Mouse (Mus musculus): Measurements from ENCODE around the gene Prdm16. TPM values are rescaled to one million over a fixed set of nuclear protein-coding genes. Genes with fewer than 3 reads are reported as not detected.

Prdm16 gene
- polyA plus RNA-seq, 1 experiment: 6.2 TPM

GRCm38 (mm10) chr4:154390333-154391080 lies 246.2 kb downstream of the Prdm16 start:
- DNase-seq (ENCODE audit: low spot score): no peak

GRCm38 (mm10) chr4:154389641-154390040 lies 247.0 kb downstream of the Prdm16 start:
- DNase-seq (ENCODE audit: low spot score): no peak

DNA sequence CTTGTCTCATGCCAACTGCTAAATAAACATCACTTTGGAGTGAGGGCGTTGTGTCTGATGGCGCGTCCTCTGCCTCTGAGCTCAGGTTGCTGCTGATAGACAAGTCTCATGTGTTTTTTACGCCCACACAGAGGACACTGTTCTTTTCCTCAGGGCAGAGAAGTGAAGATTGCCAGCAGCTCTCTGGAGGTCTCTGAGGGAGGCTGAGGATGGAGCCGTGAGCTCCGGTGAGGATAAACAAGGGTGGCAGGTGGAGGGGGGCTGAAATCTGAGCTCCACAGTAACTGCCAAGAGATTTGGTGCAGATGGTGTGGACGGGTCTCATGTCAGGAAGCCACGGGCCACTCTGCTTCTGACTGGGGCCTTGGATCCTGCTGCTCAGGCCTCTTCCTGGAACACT lies 249.9 kb downstream of the Prdm16 start:
- no peak for DNase-seq (ENCODE audit: low spot score)

DNA sequence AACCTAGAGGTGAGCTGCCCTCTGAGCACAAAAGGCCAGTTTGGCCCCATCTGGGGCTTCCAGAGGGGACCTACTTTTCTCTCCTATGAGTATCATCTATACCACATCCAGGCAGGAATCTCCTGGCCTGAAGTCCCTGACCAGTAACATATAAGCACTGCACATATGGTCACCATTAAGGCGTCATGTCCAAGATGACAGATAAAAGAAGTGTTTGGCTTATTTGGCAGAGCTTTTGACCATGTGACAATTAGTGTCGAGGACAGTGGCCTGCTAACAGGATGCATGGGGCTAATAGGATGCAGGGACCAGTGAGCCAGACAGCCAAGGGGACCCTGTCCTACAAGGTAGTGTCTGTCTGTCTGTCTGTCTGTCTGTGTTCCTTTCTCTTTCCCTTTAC lies 250.8 kb downstream of the Prdm16 start:
- DNase-seq (ENCODE audit: low spot score): no peak

DNA sequence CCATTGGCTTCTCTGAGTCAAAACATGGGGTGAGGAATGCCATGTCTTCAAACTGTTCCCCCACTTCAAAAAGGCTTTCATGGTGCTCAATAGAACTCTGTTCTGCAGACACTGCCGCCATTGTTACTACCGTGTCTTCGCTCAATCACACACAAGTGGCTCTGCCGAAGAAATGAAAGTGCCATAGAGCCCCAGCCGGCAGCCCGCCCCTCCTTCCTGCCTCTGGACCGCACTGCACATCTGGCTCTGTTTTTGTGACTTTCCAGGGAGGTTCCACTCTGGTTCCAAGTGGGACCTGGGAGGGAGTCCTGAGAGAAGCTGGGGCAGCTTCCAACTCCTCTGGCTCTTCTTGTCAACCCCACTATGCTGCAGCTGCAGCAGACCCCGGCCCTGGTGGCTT lies 251.5 kb downstream of the Prdm16 start:
- DNase-seq (ENCODE audit: low spot score): no peak

DNA sequence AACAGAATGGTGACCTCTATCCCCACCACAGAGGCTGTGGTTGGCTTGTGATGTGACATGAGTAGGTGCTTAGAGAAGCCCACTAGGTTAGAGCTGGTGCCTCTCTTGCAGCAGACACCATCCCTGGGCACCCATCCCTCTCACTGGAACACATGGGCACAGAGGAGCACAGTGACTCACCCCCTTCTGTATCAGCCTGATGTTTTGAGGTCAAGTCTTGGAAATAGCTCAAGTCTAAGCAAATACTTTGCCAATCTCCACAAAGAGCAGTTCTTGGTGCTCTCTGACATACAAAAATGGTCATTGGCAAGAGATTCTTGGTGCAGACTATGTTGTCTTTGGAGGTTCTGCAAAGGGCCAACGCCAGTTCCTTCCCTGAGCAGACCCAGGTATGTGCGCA lies 257.8 kb downstream of the Prdm16 start:
- DNase-seq (ENCODE audit: low spot score): no peak

GRCm38 (mm10) chr4:154375939-154376625 lies 260.6 kb downstream of the Prdm16 start:
- no peak for DNase-seq (ENCODE audit: low spot score)

DNA sequence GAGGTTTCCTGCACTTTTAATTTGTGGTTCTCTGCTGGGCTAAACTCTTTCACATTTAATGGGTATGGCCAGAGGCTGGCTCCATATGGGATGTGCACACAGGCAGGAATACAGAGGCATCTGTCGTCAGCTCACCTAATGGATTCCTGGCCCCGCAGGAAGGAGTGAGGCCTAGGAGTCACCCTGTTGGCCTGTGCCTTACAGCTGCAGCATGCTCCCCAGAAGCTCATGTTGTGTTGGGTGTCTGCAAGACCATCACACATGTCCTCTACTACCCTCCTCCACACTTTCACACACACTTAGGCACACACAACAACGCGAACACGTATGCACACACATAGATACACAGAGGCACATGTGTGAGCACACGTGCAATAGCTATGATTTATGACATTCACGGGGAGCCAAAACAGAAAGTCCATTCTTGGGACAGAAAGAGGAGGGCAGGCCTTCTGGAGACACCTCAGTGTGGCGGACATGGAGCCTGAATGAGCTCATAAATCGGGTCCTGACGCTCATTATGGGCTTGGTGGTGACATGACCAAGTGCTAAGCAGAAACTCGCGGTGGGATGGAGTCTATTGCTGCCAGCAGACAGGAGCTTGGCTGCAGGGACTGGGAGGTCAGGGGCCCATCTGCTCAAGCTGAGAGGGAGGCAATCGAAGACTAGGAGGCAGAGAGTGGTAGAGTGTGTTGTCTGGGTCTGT lies 265.0 kb downstream of the Prdm16 start:
- DNase-seq (ENCODE audit: low spot score): no peak

GRCm38 (mm10) chr4:154370841-154371240 lies 265.8 kb downstream of the Prdm16 start:
- DNase-seq (ENCODE audit: low spot score): no peak

DNA sequence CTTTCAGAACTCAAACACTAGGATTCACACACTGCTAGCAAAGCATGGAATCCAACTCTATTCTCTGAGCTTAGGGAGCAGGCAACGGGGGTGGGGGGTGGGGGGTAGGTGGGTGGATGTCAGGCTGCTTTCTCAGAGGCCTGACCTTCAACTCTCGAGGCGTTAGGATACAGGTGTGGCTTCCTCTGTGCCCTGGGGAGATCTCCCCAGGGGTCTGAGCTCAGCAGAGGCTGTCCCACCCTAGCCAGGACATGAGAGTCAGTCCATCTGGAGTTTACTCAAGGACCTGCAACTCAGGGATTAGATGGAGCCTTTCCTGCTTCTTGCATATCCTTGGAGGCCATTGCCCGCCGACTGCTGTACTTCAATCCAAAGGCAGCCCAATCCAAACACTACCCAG lies 267.6 kb downstream of the Prdm16 start:
- no peak for DNase-seq (ENCODE audit: low spot score)

GRCm38 (mm10) chr4:154366836-154367235 lies 269.8 kb downstream of the Prdm16 start:
- no peak for DNase-seq (ENCODE audit: low spot score)

DNA sequence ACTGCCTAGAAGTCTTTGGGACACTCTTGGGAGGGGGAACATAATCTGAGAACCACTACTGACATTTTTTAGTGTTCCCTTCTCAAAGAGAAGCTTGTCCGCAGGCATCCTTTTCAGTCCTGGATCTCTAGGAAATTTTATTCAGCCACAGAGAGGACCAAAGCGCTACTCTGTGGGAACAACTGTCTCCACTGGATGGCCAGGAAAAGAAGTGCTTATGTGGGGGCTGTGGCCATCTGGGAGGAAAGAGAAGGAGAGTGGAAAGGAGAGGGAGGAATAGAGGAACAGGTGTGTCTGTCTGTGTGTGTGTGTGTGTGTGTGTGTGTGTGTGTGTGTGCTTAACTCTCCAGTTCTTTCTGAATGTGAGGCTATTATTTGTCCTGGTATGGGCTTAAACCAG lies 271.9 kb downstream of the Prdm16 start:
- DNase-seq (ENCODE audit: low spot score): no peak

DNA sequence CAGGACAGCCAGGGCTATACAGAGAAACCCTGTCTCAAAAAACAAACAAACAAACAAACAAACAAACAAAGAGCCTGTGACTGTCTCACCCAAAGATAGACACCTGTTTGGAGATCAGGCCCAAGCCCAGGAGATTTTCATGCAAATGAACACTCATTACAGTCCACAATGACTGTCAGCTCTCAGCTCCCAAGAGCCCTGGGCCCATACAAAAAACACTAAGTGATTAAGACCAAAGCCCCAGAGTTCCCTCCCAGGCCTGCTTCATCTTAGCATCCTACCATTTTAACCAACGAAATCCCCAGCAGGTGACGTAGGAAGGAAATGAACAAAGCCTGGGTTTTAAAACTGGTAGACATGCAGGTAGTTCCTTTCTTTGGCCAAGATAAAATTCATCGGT lies 275.8 kb downstream of the Prdm16 start:
- DNase-seq (ENCODE audit: low spot score): no peak

DNA sequence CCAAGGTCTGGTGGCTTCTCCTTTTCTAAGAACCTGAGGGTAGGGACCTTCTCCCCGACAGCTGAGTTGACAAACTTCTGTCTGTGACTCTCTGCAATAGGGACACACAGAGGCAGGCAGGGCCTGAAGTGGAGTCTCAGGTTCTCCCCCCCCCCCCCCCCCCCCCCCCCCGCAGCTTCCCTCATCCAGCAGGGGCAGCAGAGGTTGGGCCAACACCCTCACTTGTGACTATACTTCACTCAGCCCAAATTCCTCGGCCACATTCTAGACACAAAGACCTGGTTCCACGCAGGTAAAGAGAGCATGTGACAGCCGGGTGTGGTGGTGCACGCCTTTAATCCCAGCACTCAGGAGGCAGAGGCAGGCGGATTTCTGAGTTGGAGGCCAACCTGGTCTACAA lies 276.2 kb downstream of the Prdm16 start:
- no peak for DNase-seq (ENCODE audit: low spot score)

- no peak for DNase-seq (ENCODE audit: low spot score)
These were observed 276.8 kb downstream of the Prdm16 start for GRCm38 (mm10) chr4:154359762-154360300.

DNA sequence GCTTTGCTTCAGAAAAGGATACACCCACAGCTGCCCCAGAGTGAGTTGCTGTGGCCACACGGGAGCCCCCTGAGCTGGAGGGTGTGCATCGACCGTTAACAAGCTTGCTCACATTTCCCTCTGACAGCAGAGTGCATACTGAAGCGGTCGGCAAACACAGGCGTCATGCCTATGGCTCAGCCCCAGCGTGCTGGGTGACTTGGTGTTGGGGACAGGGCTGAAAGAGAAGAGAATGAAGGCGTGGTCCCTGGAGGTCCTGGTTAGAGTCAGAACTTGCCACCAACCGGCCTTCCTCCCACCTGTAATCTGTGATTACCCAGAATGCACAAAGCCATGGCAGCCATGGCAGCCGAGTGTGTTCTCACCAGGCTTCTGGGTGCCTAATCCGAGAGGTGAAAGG lies 277.9 kb downstream of the Prdm16 start:
- DNase-seq (ENCODE audit: low spot score): no peak

DNA sequence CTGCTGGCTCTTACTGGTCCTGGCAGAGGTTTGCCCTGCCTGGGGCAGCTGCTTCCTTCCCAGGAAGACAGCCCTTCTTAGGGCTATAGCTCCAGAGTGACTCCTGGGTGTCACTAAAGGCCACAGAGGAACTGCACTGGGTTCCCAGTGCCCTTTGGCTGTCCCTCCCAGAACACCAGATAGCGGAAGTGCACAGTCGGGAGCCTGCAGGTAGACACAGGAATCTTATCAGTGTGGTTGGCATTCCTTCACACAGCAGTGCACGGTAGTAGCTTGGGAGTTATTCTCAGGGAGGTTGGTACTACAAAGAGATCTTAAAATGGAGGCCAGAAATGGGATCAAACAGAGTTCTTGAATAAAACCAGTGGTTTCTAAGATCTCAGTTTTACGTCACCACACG lies 278.3 kb downstream of the Prdm16 start:
- no peak for DNase-seq (ENCODE audit: low spot score)

DNA sequence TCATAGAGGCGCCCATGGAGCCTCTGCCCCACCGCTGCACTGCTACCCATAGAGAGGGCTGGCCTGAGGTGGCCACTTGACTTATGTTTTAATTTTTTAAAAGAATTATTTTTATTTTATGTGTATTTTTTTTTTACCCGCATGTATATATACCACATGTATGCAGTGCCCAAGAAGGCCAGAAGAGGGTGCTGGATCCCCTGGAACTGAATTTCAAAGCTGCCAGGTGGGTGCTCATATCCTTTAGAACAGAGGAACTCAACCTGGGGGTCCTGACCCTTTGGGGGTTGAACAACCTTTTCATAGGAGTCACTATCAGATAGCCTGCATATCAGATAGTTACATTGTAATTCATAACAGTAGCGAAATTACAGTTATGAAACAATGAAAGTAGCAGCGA lies 281.3 kb downstream of the Prdm16 start:
- no peak for DNase-seq (ENCODE audit: low spot score)

GRCm38 (mm10) chr4:154352246-154352645 lies 284.4 kb downstream of the Prdm16 start:
- no peak for DNase-seq (ENCODE audit: low spot score)

- DNase-seq (ENCODE audit: low spot score): no peak
These were observed 288.4 kb downstream of the Prdm16 start for GRCm38 (mm10) chr4:154348197-154348786.

GRCm38 (mm10) chr4:154346731-154347522 lies 289.7 kb downstream of the Prdm16 start:
- no peak for DNase-seq (ENCODE audit: low spot score)
